Mouse (Mus musculus): ENCODE data around the gene Amph. TPM values are rescaled to one million over a fixed set of nuclear protein-coding genes. Genes with fewer than 3 reads are reported as not detected.
"Not testable (repeated sequence)": the region's sequence is repeated elsewhere in the genome, so short reads cannot be mapped to it uniquely, and the experiment has no call there.

The Amph gene
- polyA plus RNA-seq, 1 experiment from 2014 or later, result 50.0 TPM

DNA sequence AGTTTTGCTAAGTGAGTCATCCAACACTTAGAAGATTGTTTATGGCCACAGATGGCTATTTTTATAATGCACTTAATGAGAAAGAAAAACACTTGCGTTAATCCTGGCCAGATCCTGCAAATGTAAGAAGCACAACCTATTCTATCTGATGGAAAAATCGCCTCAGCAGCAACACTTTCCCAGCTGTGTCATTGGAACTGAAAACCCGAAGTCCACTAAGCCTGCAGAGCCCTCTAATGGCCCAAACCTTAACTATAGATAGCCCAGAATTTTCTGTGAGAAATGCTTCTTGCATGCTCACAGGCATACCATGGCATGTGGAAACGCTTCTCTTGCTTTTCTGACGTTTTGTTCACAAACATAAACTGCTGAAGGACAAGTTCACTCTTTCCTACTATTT, 158.4 kb downstream of the Amph start:
- Histone ChIP-seq H3K4me2 (ENCODE audit: low read length) (no peak overlapping the region), H3K9ac (replicated peaks; ENCODE audit: low read length) (no peak overlapping the region), H3K9me3 (ENCODE audit: control insufficient read depth, low read length) (no peaks in the 10 kb centered on the region), H3K27ac (replicated peaks; ENCODE audit: low read depth, low read length) (no peak overlapping the region), H3K27me3 (ENCODE audit: control insufficient read depth, insufficient read depth, low read length) (no peaks in the 10 kb centered on the region), H3K4me1 (ENCODE audit: control insufficient read depth, insufficient read depth, low read length) (no peaks in the 10 kb centered on the region), H3K4me3 (replicated peaks; ENCODE audit: low read depth, low read length) (no peak overlapping the region), H3K36me3 (ENCODE audit: control insufficient read depth, insufficient read depth, low read length) (0 out of 2 replicates have a peak, but pooled peaks cover 3% of the 10 kb centered on the region)
- peak; percentile 49 for DNase-seq
- ATAC-seq (ENCODE audit: low FRiP score, low TSS enrichment), result no peak
- 62% methylated on average over 5 of the region's 5 CpGs for WGBS

DNA sequence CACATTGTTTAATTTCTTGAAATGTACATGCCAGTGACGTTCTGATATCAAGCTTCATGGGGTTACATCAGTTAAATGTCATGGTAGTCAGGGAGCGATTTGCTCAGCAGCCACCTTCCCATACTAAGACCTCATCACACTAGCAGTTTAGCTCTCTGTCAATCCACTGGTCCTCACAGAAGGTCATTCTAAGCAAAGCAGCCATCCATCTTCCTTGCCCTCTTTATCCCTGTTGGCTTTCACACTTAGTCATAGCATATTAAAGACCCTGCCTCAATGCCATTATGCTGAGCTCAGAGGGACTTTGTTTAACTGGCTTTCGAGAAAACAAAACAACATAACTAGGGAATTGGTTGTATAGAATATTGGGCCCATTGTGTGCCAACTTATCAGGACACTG, 161.3 kb downstream of the Amph start:
- Histone ChIP-seq H3K4me3 (replicated peaks; ENCODE audit: low read depth, low read length) (no peak overlapping the region), H3K9ac (replicated peaks; ENCODE audit: low read length) (no peak overlapping the region), H3K27me3 (ENCODE audit: control insufficient read depth, insufficient read depth, low read length) (no peaks in the 10 kb centered on the region), H3K9me3 (ENCODE audit: control insufficient read depth, low read length) (no peaks in the 10 kb centered on the region), H3K4me1 (ENCODE audit: control insufficient read depth, insufficient read depth, low read length) (no peaks in the 10 kb centered on the region), H3K4me2 (ENCODE audit: low read length) (no peak overlapping the region), H3K27ac (replicated peaks; ENCODE audit: low read depth, low read length) (no peak overlapping the region), H3K36me3 (ENCODE audit: control insufficient read depth, insufficient read depth, low read length) (0 out of 2 replicates have a peak, but pooled peaks cover 2% of the 10 kb centered on the region)
- no peak for ATAC-seq (ENCODE audit: low FRiP score, low TSS enrichment)
- DNase-seq, result no peak
- 34% methylated on average over 3 of the region's 3 CpGs for WGBS

DNA sequence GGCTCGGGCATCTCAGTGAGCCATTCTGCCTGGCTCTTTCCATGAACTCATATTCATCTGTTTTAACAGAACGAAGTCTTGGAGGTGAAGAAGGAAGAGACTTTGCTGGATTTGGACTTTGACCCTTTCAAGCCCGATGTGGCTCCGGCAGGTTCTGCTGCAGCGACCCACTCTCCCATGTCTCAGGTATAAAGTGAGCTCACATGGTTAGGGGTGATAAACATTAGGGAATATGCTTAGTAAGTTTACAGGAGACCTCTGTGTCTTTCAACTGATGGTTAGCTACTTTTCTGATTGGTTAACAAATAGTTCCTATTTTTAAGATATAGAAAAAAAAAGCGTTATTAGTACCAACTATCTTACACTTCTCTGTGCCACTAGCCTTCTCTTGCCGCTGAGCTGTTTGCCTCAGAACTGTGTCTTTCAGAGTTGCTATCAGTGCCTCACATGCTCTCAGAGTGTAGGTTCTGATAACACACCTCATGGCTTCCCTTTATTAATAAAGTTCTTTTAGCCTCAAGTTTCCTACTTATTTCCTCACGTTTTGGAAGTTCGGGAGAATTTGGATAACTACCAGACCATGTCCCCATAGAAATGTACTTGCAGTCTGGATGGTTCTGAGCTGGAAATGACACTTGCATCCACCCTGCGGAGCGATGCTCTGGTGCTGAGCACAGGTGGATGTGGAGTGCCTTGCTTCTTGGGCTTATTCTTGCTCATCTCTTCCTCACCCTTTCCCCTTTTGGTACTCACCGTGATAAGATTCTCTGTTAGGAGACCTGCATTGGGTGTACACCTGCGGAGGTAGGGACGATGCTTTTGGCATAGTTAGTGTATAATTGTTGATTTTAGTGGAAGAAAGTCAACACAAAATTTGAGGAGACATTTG, 165.3 kb downstream of the Amph start:
- DNase-seq (no peak), ATAC-seq (ENCODE audit: low FRiP score, low TSS enrichment) (no peak)
- Histone ChIP-seq H3K27me3 (ENCODE audit: control insufficient read depth, insufficient read depth, low read length) (no peaks in the 10 kb centered on the region), H3K27ac (replicated peaks; ENCODE audit: low read depth, low read length) (no peak overlapping the region), H3K4me1 (ENCODE audit: control insufficient read depth, insufficient read depth, low read length) (no peaks in the 10 kb centered on the region), H3K9ac (replicated peaks; ENCODE audit: low read length) (no peak overlapping the region), H3K9me3 (ENCODE audit: control insufficient read depth, low read length) (no peaks in the 10 kb centered on the region), H3K4me3 (replicated peaks; ENCODE audit: low read depth, low read length) (no peak overlapping the region), H3K4me2 (ENCODE audit: low read length) (no peak overlapping the region), H3K36me3 (ENCODE audit: control insufficient read depth, insufficient read depth, low read length) (0 out of 2 replicates have a peak, but pooled peaks cover 2% of the 10 kb centered on the region)
- 94% methylated on average over 14 of the region's 14 CpGs for WGBS

DNA sequence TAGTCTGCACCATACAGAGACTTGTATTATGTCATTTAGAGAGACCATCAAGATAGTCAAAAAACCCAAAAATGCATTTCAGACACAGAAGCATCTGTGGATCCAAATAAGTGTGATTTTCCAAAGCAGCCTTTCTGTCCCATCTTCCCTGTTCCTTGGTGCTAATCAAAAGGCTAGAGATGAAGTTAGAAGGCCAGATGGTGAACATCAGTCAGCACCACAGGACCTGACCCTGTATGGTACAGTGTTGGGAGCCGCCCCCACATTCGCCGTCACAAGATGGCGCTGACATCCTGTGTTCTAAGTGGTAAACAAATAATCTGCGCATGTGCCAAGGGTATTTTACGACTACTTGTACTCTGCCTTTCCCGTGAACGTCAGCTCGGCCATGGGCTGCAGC, 166.8 kb downstream of the Amph start:
- not testable (repeated sequence) for H3K4me3 ChIP-seq (replicated peaks; ENCODE audit: low read depth, low read length); ATAC-seq (ENCODE audit: low FRiP score, low TSS enrichment); DNase-seq; H3K27ac ChIP-seq (replicated peaks; ENCODE audit: low read depth, low read length); H3K4me2 ChIP-seq (ENCODE audit: low read length); H3K4me1 ChIP-seq (ENCODE audit: control insufficient read depth, insufficient read depth, low read length); H3K9ac ChIP-seq (replicated peaks; ENCODE audit: low read length); H3K9me3 ChIP-seq (ENCODE audit: control insufficient read depth, low read length); H3K27me3 ChIP-seq (ENCODE audit: control insufficient read depth, insufficient read depth, low read length); H3K36me3 ChIP-seq (ENCODE audit: control insufficient read depth, insufficient read depth, low read length)
- WGBS, result 96% methylated on average over 4 of the region's 9 CpGs

DNA sequence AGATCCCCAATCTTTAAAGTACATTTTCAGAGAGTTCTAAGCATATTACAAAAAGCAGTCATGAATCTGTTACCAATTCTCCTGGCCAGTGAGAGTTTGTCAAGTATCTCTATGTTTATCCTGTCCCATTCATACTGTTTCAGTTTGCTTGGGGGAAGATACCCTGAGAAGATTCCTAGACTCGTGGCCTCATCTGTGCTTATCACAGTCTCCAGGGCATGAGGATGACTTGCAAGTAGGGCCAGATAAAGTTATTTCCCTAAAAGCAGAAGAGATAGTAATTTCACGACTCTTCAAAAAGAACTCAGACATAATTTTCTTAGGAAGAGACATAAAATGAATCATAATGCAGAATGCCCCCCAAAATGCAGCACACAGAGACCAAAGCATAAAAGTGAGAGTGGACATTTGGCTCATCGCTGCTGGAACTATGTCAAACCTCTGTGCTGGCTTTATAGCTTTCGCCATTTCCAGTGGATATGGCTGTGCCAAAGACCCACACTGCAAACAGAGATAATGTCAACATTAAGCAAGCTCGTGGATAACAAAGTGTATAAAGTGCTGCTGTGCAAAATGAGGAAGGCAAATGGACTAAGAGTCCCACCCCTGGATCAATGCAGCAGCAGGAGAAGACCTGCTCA, 179.0 kb downstream of the Amph start:
- H3K4me2 ChIP-seq (ENCODE audit: low read length), result no peak overlapping the region

GRCm38 (mm10) chr13:19133833-19134232, 185.8 kb downstream of the Amph start:
- no peaks in the 10 kb centered on the region for H3K4me1 ChIP-seq (ENCODE audit: control insufficient read depth, insufficient read depth, low read length)
- H3K9ac ChIP-seq (replicated peaks; ENCODE audit: low read length), result no peak overlapping the region
- H3K9me3 ChIP-seq (ENCODE audit: control insufficient read depth, low read length), result no peaks in the 10 kb centered on the region
- 46% methylated on average over 4 of the region's 4 CpGs for WGBS
- DNase-seq (peak; percentile 82), ATAC-seq (ENCODE audit: low FRiP score, low TSS enrichment) (peak; percentile 27; the same call in 1 of the 2 replicates)
- H3K4me2 ChIP-seq (ENCODE audit: low read length), result no peak overlapping the region
- H3K27ac ChIP-seq (replicated peaks; ENCODE audit: low read depth, low read length), result no peak overlapping the region
- no peaks in the 10 kb centered on the region for H3K36me3 ChIP-seq (ENCODE audit: control insufficient read depth, insufficient read depth, low read length)
- H3K27me3 ChIP-seq (ENCODE audit: control insufficient read depth, insufficient read depth, low read length), result no peaks in the 10 kb centered on the region
- H3K4me3 ChIP-seq (replicated peaks; ENCODE audit: low read depth, low read length), result no peak overlapping the region

More for the DNA sequence above, 179.0 kb downstream of the Amph start:
- Histone ChIP-seq H3K36me3 (ENCODE audit: control insufficient read depth, insufficient read depth, low read length) (peaks cover 5% of the 10 kb centered on the region; the same call in 1 of the 2 replicates), H3K27me3 (ENCODE audit: control insufficient read depth, insufficient read depth, low read length) (no peaks in the 10 kb centered on the region), H3K9ac (replicated peaks; ENCODE audit: low read length) (no peak overlapping the region), H3K4me3 (replicated peaks; ENCODE audit: low read depth, low read length) (no peak overlapping the region), H3K9me3 (ENCODE audit: control insufficient read depth, low read length) (no peaks in the 10 kb centered on the region), H3K27ac (replicated peaks; ENCODE audit: low read depth, low read length) (no peak overlapping the region), H3K4me1 (ENCODE audit: control insufficient read depth, insufficient read depth, low read length) (no peaks in the 10 kb centered on the region)
- no peak for DNase-seq
- no peak for ATAC-seq (ENCODE audit: low FRiP score, low TSS enrichment)
- 82% methylated on average over 5 of the region's 5 CpGs for WGBS

DNA sequence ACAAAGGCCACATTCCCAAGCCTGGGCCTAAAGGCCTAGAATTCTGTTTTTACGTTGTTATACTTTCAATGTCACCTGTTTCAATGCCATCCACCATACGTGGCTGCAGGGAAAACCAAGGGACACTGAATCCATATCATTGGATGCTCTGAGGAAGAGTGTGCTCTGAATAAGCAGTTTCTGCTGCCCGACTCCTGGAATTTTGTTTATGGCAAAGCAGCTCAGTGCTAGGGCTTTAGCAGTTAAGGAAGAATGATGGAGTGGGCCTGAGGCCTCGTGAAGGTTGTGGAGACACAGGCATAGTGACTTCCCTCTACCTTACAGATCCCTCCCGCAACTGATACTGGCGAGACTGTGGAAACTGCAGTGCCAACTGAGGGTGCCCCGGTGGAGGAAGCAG, 189.2 kb downstream of the Amph start:
- Histone ChIP-seq H3K4me3 (replicated peaks; ENCODE audit: low read depth, low read length) (no peak overlapping the region), H3K9ac (replicated peaks; ENCODE audit: low read length) (no peak overlapping the region), H3K4me1 (ENCODE audit: control insufficient read depth, insufficient read depth, low read length) (no peaks in the 10 kb centered on the region), H3K9me3 (ENCODE audit: control insufficient read depth, low read length) (no peaks in the 10 kb centered on the region), H3K36me3 (ENCODE audit: control insufficient read depth, insufficient read depth, low read length) (no peaks in the 10 kb centered on the region), H3K27me3 (ENCODE audit: control insufficient read depth, insufficient read depth, low read length) (no peaks in the 10 kb centered on the region), H3K4me2 (ENCODE audit: low read length) (no peak overlapping the region), H3K27ac (replicated peaks; ENCODE audit: low read depth, low read length) (no peak overlapping the region)
- ATAC-seq (ENCODE audit: low FRiP score, low TSS enrichment) (no peak), DNase-seq (no peak)
- 79% methylated on average over 7 of the region's 7 CpGs for WGBS

GRCm38 (mm10) chr13:19137932-19138331, 189.9 kb downstream of the Amph start:
- Histone ChIP-seq H3K27ac (replicated peaks; ENCODE audit: low read depth, low read length) (no peak overlapping the region), H3K27me3 (ENCODE audit: control insufficient read depth, insufficient read depth, low read length) (no peaks in the 10 kb centered on the region), H3K9ac (replicated peaks; ENCODE audit: low read length) (no peak overlapping the region), H3K4me1 (ENCODE audit: control insufficient read depth, insufficient read depth, low read length) (no peaks in the 10 kb centered on the region), H3K4me3 (replicated peaks; ENCODE audit: low read depth, low read length) (no peak overlapping the region), H3K36me3 (ENCODE audit: control insufficient read depth, insufficient read depth, low read length) (no peaks in the 10 kb centered on the region), H3K4me2 (ENCODE audit: low read length) (no peak overlapping the region), H3K9me3 (ENCODE audit: control insufficient read depth, low read length) (no peaks in the 10 kb centered on the region)
- 31% methylated on average over 5 of the region's 5 CpGs for WGBS
- DNase-seq (no peak), ATAC-seq (ENCODE audit: low FRiP score, low TSS enrichment) (no peak)

All from midbrain, embryonic 14.5 days (tissue).